Mouse (Mus musculus) bone marrow macrophage, adult 2 months (primary cell): Measurements from ENCODE around the gene Mt2.
A peak's percentile ranks its signal among the peaks of the same experiment; 100 is the strongest.

ENCODE experiments used
- CTCF ChIP-seq: IDR thresholded peaks from 2 replicates; pipeline ENCODE4 v1.5.1; 2012; ENCODE audit warnings: low read depth, mild to moderate bottlenecking, low read length, moderate library complexity
- POLR2A ChIP-seq: IDR thresholded peaks from 2 replicates; pipeline ENCODE4 v1.6.1; 2012; ENCODE audit warnings: mild to moderate bottlenecking, low read depth, low read length, borderline replicate concordance

- peak; percentile 67 for TF ChIP-seq CTCF
- TF ChIP-seq POLR2A, result no peak
These were observed 33.3 kb downstream of the Mt2 start for GRCm38 (mm10) chr8:94205736-94206135.
